Mouse (Mus musculus) intestine, embryonic 15.5 days (tissue): Measurements from ENCODE around the gene Gm6993. TPM values are rescaled to one million over a fixed set of nuclear protein-coding genes. Genes with fewer than 3 reads are reported as not detected.

Experiments used
- ATAC-seq: fragments of 200-750 bp; cut with Nextera tagmentation; 2 replicates; pipeline ENCODE4 v1.8.0; 2017; ENCODE audit warnings: moderate TSS enrichment, moderate library complexity
- H3K27ac ChIP-seq: fragments of 300-500 bp; sonication (generic); 2 replicates; pipeline ENCODE4 v1.5.1; 2015; ENCODE audit warnings: mild to moderate bottlenecking, inconsistent platforms
- H3K27me3 ChIP-seq: fragments of 300-500 bp; sonication (generic); replicated peaks from 2 replicates; pipeline ENCODE4 v1.6.1; 2015; ENCODE audit warnings: inconsistent platforms
- H3K36me3 ChIP-seq: fragments of 300-500 bp; sonication (generic); 2 replicates; pipeline ENCODE4 v1.6.1; 2015; ENCODE audit warnings: inconsistent platforms
- H3K4me1 ChIP-seq: fragments of 300-500 bp; sonication (generic); replicated peaks from 2 replicates; pipeline ENCODE4 v1.6.1; 2015; ENCODE audit warnings: inconsistent platforms
- H3K4me2 ChIP-seq: fragments of 300-500 bp; sonication (generic); replicated peaks from 2 replicates; pipeline ENCODE4 v1.6.1; 2015; ENCODE audit warnings: mild to moderate bottlenecking, inconsistent platforms
- H3K4me3 ChIP-seq: fragments of 300-500 bp; sonication (generic); replicated peaks from 2 replicates; pipeline ENCODE4 v1.5.1; 2015; ENCODE audit warnings: inconsistent platforms
- H3K9ac ChIP-seq: fragments of 300-500 bp; sonication (generic); 2 replicates; pipeline ENCODE4 v1.6.1; 2015; ENCODE audit warnings: inconsistent platforms
- H3K9me3 ChIP-seq: fragments of 300-500 bp; sonication (generic); 2 replicates; pipeline ENCODE4 v1.6.1; 2016; ENCODE audit warnings: inconsistent platforms
- WGBS: fragments of 180-500 bp; shearing (Covaris S2); methylation state at CpG from one replicate; pipeline ENCODE4 v1.1.7; 2015; 5-methylcytosine and 5-hydroxymethylcytosine counted together
- polyA plus RNA-seq: library from polyadenylated mRNA; unstranded; fragments of >200 nt; fragmentation: Nextera tagmentation; extraction: Ambion mirVana; gene quantifications from 2 replicates; pipeline ENCODE4 v1.2.1, GENCODE M21; 2015

Gene Gm6993
- polyA plus RNA-seq, 1 experiment from 2014 or later, result not detected

DNA sequence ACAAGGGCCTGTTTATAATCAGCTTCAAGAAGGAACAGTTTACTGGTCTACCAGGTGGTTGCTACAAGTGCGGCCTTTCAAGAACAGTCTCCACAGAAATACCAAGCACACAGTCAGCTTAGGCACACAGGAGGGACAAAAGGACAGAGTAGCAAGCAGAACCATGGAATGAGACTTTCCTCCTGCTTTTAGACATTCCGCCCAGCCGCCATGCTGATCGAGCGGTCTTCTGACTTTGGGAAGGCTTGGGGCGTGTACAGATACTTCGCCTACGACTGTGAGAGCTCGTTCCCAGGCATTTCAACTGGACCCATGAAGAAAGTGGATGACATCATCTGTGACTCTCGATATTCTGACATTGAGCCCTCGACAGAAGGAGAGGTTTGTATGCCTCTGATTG, 37.7 kb downstream of the Gm6993 start:
- Histone ChIP-seq H3K27ac (no peak overlapping the region), H3K36me3 (peaks cover 36% of the 10 kb centered on the region), H3K4me1 (peaks cover 19% of the 10 kb centered on the region), H3K4me2 (no peak overlapping the region), H3K4me3 (no peak overlapping the region), H3K27me3 (no peaks in the 10 kb centered on the region), H3K9me3 (no peaks in the 10 kb centered on the region), H3K9ac (no peak overlapping the region)
- WGBS, result 94% methylated on average over 11 of the region's 11 CpGs
- ATAC-seq, result no peak

DNA sequence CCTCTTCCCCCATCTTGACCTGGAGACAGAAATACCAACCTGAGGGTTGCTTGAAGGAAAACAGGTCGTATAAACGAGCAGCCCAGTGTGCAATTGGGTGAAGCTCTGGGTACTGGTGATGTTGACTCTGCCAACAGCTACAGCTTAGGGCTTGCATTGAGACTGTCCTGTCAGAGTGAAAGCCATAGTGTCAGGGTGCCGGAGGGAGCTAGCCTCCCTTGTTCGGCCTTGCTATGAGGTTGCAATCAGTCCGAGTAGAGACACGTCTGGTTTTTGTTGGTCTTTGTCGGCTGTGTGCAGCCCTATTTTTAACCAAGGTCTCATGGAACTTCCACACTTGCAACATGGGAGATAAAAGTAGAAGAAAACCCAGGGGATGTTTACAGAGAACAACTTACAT, 39.7 kb downstream of the Gm6993 start:
- H3K36me3 ChIP-seq, result peaks cover 28% of the 10 kb centered on the region
- H3K4me2 ChIP-seq, result no peak overlapping the region
- no peaks in the 10 kb centered on the region for H3K9me3 ChIP-seq
- H3K4me3 ChIP-seq, result no peak overlapping the region
- H3K27me3 ChIP-seq, result no peaks in the 10 kb centered on the region
- ATAC-seq, result no peak
- no peak overlapping the region for H3K9ac ChIP-seq
- 73% methylated on average over 7 of the region's 7 CpGs for WGBS
- H3K4me1 ChIP-seq, result peaks cover 8% of the 10 kb centered on the region; the same call in 1 of the 2 replicates
- H3K27ac ChIP-seq, result no peak overlapping the region

DNA sequence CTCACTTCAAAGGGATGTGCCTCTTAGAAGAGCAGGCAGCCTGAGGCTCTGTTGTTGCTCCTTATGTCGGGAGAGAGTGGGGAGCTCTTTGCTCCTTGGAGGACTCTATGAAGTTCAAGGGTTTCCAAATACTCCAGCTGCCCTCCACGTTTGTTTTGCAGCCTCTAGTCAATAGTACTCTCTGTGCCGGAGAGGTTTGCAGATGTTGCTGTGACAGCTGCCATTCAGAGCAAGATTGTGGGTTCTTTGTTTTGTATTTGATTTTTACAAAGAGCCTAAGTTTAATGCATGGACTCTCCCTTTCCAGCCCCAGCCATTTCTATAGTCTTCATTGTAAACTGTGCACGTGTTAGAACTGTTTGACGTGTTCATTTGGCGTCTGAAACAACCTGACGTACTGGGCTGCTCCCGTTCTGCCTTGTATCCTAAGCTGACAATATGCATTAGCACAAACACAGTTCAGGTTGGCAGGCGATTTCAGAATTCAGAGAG, 40.6 kb downstream of the Gm6993 start:
- no peaks in the 10 kb centered on the region for H3K9me3 ChIP-seq
- H3K27ac ChIP-seq, result no peak overlapping the region
- ATAC-seq, result no peak
- 74% methylated on average over 9 of the region's 9 CpGs for WGBS
- H3K9ac ChIP-seq, result no peak overlapping the region
- H3K4me2 ChIP-seq, result no peak overlapping the region
- H3K4me1 ChIP-seq, result 0 out of 2 replicates have a peak, but pooled peaks cover 3% of the 10 kb centered on the region
- H3K27me3 ChIP-seq, result no peaks in the 10 kb centered on the region
- no peak overlapping the region for H3K4me3 ChIP-seq
- peaks cover 29% of the 10 kb centered on the region for H3K36me3 ChIP-seq

DNA sequence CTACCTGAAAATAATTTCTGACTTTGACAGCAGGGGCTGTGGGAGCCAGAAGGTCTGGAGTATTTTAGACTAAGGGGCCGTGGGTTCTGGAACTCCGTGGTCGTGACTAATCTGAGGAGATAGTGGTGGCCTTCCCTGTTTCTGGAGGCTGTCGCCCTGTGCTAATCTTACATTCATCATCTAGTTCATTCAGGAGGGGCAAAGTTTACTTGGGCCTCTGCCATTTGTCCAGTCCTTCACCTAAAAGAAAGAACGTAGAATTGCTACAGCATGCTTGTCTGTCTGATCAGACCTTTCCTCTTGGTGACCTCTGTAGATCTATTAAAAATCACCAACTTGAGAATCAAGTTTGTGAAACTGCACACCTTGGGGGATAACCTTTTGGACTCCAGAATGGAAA, 41.7 kb downstream of the Gm6993 start:
- no peaks in the 10 kb centered on the region for H3K4me1 ChIP-seq

DNA sequence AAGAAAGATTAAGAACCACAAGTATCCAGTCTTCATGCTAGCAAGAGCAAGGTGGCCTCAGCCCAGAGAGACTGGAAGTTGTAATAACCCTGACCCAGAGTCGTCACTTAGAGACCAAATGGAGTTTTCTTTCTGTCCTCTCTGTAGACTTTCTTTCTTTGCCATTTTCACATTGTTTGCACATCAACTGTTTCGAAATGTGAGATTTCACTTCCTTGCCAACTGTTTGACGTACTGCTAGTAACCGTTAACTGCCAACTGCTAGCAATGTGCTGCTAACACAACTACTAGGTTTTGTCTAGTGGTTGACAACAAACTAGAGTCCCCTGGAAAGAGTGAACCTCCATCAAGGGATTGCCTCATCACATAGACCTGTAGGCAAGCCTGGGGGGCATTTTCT, 42.6 kb downstream of the Gm6993 start:
- WGBS, result 81% methylated on average over 4 of the region's 4 CpGs
- Histone ChIP-seq H3K9ac (no peak overlapping the region), H3K27me3 (no peaks in the 10 kb centered on the region), H3K36me3 (peaks cover 33% of the 10 kb centered on the region), H3K4me1 (no peaks in the 10 kb centered on the region), H3K4me3 (no peak overlapping the region), H3K4me2 (no peak overlapping the region), H3K27ac (no peak overlapping the region), H3K9me3 (no peaks in the 10 kb centered on the region)
- no peak for ATAC-seq

More for the DNA sequence above, 41.7 kb downstream of the Gm6993 start:
- no peak overlapping the region for H3K27ac ChIP-seq
- no peak for ATAC-seq
- no peak overlapping the region for H3K4me2 ChIP-seq
- H3K9me3 ChIP-seq, result no peaks in the 10 kb centered on the region
- H3K36me3 ChIP-seq, result peaks cover 27% of the 10 kb centered on the region
- no peaks in the 10 kb centered on the region for H3K27me3 ChIP-seq
- H3K4me3 ChIP-seq, result no peak overlapping the region
- no peak overlapping the region for H3K9ac ChIP-seq
- WGBS, result 48% methylated on average over 5 of the region's 5 CpGs

DNA sequence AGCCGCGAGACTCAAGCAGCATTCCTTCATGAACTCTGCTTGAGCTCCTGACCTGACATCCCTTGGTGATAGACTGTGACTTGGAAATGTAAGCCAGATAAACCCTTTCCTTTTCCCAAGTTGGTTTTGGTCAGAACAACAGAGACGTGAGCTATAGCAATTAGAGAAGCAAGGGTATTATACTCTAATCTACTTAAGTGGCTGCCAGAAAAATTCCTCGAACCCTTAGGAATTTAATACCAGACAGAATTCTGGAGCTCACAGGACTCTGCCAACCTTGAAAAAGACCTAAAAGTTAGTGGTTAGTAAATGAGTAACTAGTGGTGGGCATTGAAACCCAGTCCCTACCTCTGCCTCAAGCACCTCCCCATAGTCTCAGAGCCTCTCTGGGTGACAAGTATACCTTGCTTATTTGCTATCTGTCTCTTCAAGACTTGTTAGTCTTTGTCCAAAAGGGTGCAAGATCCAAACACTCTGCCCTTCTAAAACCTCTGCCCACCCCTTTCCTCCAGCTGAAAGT, 43.1 kb downstream of the Gm6993 start:
- no peak for ATAC-seq
- Histone ChIP-seq H3K4me3 (no peak overlapping the region), H3K4me2 (no peak overlapping the region), H3K9me3 (no peaks in the 10 kb centered on the region), H3K4me1 (no peaks in the 10 kb centered on the region), H3K9ac (no peak overlapping the region), H3K27ac (no peak overlapping the region), H3K36me3 (peaks cover 37% of the 10 kb centered on the region), H3K27me3 (no peaks in the 10 kb centered on the region)
- 77% methylated on average over 4 of the region's 4 CpGs for WGBS

DNA sequence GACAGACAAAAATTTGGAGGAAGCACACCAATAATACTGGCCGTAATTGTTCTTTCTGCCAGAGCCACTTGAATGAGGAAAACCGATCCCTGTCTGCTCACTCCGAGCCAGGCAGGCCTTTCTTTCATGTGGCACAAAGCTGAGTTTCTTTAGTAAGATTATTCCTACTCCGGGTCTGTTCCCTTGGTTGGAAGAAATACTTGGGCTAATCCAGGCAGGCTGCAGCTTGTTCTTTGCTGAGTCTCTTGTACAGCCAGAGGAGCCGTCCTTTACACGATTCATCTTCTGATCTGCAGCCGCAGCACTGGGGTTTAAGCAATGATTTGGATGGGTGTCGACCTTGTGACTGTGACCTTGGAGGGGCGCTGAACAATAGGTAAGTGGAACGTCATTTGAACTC, 48.5 kb downstream of the Gm6993 start:
- Histone ChIP-seq H3K4me1 (peaks cover 7% of the 10 kb centered on the region), H3K36me3 (peaks cover 37% of the 10 kb centered on the region), H3K9me3 (no peaks in the 10 kb centered on the region), H3K4me3 (no peak overlapping the region), H3K27me3 (no peaks in the 10 kb centered on the region), H3K27ac (no peak overlapping the region), H3K9ac (no peak overlapping the region), H3K4me2 (no peak overlapping the region)
- 94% methylated on average over 10 of the region's 10 CpGs for WGBS
- no peak for ATAC-seq

Other genes starting within 250 kb of the Gm6993 start
- gene Fam110c, start 166.9 kb upstream of the Gm6993 start, polyA plus RNA-seq, result 8.8 and 9.0 TPM in 2 replicates
- 73.5 and 81.3 TPM in 2 replicates for gene Lamb1, start 24.5 kb downstream of the Gm6993 start, polyA plus RNA-seq
- gene Dld, start 110.7 kb downstream of the Gm6993 start, polyA plus RNA-seq, result 142 and 171 TPM in 2 replicates
- 12.5 and 13.4 TPM in 2 replicates for gene Slc26a3, start 150.1 kb downstream of the Gm6993 start, polyA plus RNA-seq